Mouse (Mus musculus) embryonic facial prominence, embryonic 14.5 days (tissue): ENCODE measurements around the gene Abhd2. TPM values are rescaled to one million over a fixed set of nuclear protein-coding genes. Genes with fewer than 3 reads are reported as not detected.

ENCODE experiments used
- ATAC-seq: fragments of 200-750 bp; cut with Nextera tagmentation; 2 replicates; pipeline ENCODE4 v1.8.0; 2017; ENCODE audit warnings: low read depth, moderate number of reproducible peaks, moderate TSS enrichment
- DNase-seq: peaks from one replicate; pipeline ENCODE4 v3.0.0-alpha.2; 2015; ENCODE audit warnings: low spot score
- H3K27ac ChIP-seq: fragments of 300-500 bp; sonication (generic); replicated peaks from 2 replicates; pipeline ENCODE4 v1.5.1; 2014; ENCODE audit warnings: low read depth, mild to moderate bottlenecking, low read length, moderate library complexity
- H3K27me3 ChIP-seq: fragments of 300-500 bp; sonication (generic); replicated peaks from 2 replicates; pipeline ENCODE4 v1.6.1; 2014; ENCODE audit warnings: low read length; ENCODE audit not compliant: control insufficient read depth, insufficient read depth
- H3K36me3 ChIP-seq: fragments of 300-500 bp; sonication (generic); 2 replicates; pipeline ENCODE4 v1.6.1; 2014; ENCODE audit warnings: low read length, mixed read lengths; ENCODE audit not compliant: control insufficient read depth, insufficient read depth
- H3K4me1 ChIP-seq: fragments of 300-500 bp; sonication (generic); 2 replicates; pipeline ENCODE4 v1.6.1; 2014; ENCODE audit warnings: antibody characterized with exemption, low read length; ENCODE audit not compliant: control insufficient read depth, insufficient read depth
- H3K4me2 ChIP-seq: fragments of 300-500 bp; sonication (generic); 2 replicates; pipeline ENCODE4 v1.6.1; 2014; ENCODE audit warnings: low read depth, mild to moderate bottlenecking, low read length, moderate library complexity, mixed read lengths
- H3K4me3 ChIP-seq: fragments of 300-500 bp; sonication (generic); 2 replicates; pipeline ENCODE4 v1.5.1; 2014; ENCODE audit warnings: low read depth, mild to moderate bottlenecking, low read length
- H3K9ac ChIP-seq: fragments of 300-500 bp; sonication (generic); 2 replicates; pipeline ENCODE4 v1.6.1; 2014; ENCODE audit warnings: low read depth, mild to moderate bottlenecking, low read length, moderate library complexity, mixed read lengths
- H3K9me3 ChIP-seq: fragments of 300-500 bp; sonication (generic); 2 replicates; pipeline ENCODE4 v1.6.1; 2016; ENCODE audit warnings: low read length; ENCODE audit not compliant: control insufficient read depth
- WGBS: fragments of 180-500 bp; shearing (Covaris S2); extraction: QIAGEN DNeasy Blood & Tissue Kit; methylation state at CpG from one replicate; pipeline ENCODE4 v1.1.7; 2014; 5-methylcytosine and 5-hydroxymethylcytosine counted together
- polyA plus RNA-seq: library from polyadenylated mRNA; unstranded; fragments of >200 nt; fragmentation: Nextera tagmentation; extraction: Ambion mirVana; gene quantifications from 2 replicates; pipeline ENCODE4 v1.2.1, GENCODE M21; 2014

The Abhd2 gene
- polyA plus RNA-seq, 1 experiment from 2014 or later, result 14.5 TPM

DNA sequence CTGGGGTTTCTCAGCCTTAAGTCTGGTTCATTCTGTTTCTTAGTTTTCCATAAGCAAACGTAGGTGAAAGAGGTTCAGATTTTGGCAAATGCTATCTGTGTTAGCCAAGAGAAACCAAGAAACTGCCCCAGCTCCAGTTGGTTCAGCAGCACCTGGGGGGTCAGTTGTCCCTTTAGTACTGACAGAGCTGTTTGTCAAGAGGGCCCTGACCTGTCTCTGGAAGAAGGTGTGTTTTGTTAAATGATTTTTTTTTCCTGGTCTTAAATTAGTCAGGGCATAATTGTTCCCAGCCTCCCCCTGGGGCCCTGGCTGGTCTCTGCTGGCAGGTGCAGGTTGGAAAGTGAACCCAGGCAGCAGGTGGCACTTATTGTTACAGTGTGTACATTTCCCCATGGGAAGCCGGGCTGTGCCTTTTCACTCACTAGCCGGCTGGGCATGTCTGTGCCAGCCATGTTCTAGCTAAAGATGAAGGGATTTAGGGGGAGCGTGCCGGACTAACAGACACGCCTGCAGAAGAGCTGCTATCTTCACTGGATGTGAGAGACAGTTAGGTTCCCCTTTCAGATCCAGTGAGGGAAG lies 30.3 kb downstream of the Abhd2 start:
- H3K4me2 ChIP-seq, result no peak overlapping the region
- ATAC-seq, result peak; percentile 87
- H3K27me3 ChIP-seq, result no peaks in the 10 kb centered on the region
- WGBS, result 65% methylated on average over 6 of the region's 6 CpGs
- peak; percentile 76 for DNase-seq
- no peak overlapping the region for H3K4me3 ChIP-seq
- H3K4me1 ChIP-seq, result peaks cover 4% of the 10 kb centered on the region
- no peak overlapping the region for H3K9ac ChIP-seq
- H3K9me3 ChIP-seq, result no peaks in the 10 kb centered on the region
- H3K36me3 ChIP-seq, result peaks cover 4% of the 10 kb centered on the region; the same call in 1 of the 2 replicates
- no peak overlapping the region for H3K27ac ChIP-seq

DNA sequence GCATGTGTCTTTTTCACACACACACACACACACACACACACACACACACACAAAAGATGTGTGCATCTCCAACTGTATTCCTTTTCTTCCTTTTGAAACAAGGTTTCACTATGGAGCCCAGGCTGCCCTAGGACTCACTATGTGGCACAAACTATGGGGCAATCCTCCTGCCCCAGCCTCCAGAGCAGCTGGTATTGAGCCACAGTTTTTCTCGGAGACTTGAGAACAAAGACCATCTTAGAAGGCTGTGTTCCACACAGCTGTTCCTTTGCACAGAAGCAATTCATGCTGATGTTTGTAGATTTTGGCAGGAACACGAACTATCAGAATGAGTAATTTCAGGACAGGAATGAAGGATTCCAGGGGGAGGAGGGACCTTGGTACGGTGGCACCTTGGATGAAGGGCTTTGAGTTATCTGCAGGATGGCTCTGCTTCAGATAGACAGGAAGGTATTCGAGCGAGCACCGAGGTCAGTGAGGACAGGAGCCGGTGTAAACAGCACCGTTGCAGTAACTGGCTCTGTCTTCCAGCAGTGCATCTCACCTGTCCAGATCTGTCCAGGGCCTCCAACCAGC lies 35.5 kb downstream of the Abhd2 start:
- DNase-seq (no peak), ATAC-seq (no peak)
- Histone ChIP-seq H3K27me3 (no peaks in the 10 kb centered on the region), H3K27ac (no peak overlapping the region), H3K9ac (no peak overlapping the region), H3K9me3 (no peaks in the 10 kb centered on the region), H3K4me3 (no peak overlapping the region), H3K36me3 (no peaks in the 10 kb centered on the region), H3K4me1 (peaks cover 43% of the 10 kb centered on the region), H3K4me2 (no peak overlapping the region)
- 57% methylated on average over 8 of the region's 8 CpGs for WGBS

DNA sequence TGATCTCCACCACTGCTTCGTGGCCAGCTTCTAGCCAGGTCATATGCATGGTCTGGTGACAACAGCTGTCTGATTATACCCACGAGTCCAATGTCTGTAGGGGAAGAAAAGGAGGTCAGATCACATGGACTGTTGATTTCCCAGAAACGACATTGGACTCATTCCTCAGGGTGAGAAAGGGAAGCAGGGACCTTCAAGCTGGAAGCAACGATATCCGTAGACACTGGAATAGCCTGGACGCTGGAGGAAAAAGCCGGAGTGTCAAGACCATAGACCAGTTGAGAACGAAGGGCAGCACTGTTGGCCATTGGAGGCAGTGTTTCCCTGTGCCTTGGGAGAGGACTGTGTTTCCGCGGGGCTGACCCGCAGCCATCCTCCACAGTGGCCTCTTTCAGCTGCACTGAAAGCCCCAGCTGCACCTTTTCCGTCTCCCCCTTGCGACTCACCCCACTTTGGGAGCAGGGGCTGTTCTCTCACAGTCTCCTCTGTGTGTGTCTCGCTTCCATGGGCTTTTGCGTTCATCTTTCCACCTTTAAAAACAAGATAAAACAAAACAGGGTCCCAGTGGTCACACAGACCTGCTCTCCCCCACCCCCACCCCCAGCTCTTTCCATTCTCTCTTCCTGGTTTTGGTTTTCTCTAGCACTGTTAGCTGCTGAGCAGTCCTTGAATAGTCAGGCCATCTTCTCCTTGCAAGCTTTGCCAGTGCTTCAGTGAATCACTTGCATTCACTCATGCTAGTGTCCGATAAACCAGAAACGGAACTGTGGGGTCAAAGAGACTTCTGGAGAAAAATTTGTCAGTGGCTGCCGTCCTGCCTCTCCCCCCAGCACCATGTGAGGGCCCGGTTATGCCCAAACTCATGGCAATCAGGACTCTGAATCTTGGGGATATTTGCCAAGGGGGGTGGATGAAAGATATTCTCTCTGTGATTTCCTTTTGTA lies 36.5 kb downstream of the Abhd2 start:
- Histone ChIP-seq H3K27me3 (no peaks in the 10 kb centered on the region), H3K4me1 (peaks cover 52% of the 10 kb centered on the region), H3K4me2 (no peak overlapping the region), H3K9me3 (no peaks in the 10 kb centered on the region), H3K27ac (0 out of 2 replicates have a peak overlapping the region, but pooled peaks have one; percentile 39), H3K36me3 (no peaks in the 10 kb centered on the region), H3K9ac (no peak overlapping the region), H3K4me3 (no peak overlapping the region)
- WGBS, result 56% methylated on average over 15 of the region's 19 CpGs
- ATAC-seq (no peak; the same call in 1 of the 2 replicates), DNase-seq (no peak)

DNA sequence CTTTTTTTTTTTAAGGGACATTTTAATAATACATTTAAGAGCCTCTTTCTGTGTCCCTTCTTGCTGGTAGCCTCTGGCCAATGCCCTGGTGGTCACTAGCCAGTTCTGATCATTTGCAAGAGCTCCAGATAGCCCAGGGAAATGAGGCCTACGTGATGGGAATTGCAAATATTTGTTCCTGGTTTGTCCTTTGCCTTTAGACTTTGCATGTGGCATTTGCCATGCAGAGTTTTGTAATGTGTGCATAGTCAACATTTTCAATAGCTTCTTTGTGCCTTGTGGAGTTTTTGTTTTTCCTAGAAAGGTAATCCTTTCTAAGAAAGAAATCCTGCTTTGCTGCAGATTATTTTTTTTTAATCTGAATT lies 37.2 kb downstream of the Abhd2 start:
- WGBS, result 45% methylated on average over 1 of the region's 1 CpGs
- peaks cover 56% of the 10 kb centered on the region for H3K4me1 ChIP-seq

DNA sequence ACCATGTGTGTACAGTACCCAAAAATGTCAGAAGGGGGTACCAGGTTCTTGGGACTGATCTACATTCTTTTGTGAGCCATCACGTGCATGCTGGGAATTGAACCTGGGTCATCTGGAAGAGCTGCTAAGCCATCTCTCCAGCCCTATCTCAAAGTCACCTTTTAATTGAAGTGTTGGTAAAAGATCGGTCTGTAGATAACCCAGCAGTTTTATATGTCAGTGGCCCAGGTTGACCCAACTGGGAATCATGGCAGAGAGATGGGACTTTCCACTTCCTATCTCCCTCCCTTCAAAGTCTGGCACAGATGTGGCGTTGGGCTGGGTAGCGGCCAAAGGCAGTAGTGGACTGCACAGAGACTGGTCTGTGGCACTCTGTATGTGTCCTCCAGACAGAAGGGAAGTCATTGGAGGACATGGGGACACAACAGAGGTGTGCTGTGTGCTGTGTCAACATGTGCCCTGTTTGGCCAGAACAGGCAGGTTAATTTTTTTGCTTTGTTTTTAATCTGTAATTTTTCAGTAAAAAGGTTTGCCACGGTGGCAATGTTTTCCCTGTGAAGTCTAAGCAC lies 38.5 kb downstream of the Abhd2 start:
- 89% methylated on average over 5 of the region's 5 CpGs for WGBS
- no peak for ATAC-seq
- Histone ChIP-seq H3K4me1 (peaks cover 67% of the 10 kb centered on the region), H3K4me3 (no peak overlapping the region), H3K4me2 (no peak overlapping the region), H3K27ac (peak overlapping the region; percentile 80; the same call in 1 of the 2 replicates), H3K27me3 (no peaks in the 10 kb centered on the region), H3K9ac (no peak overlapping the region), H3K36me3 (no peaks in the 10 kb centered on the region), H3K9me3 (no peaks in the 10 kb centered on the region)
- no peak for DNase-seq

More for the DNA sequence above, 37.2 kb downstream of the Abhd2 start:
- Histone ChIP-seq H3K27ac (0 out of 2 replicates have a peak overlapping the region, but pooled peaks have one; percentile 39), H3K9me3 (no peaks in the 10 kb centered on the region), H3K36me3 (no peaks in the 10 kb centered on the region), H3K9ac (no peak overlapping the region), H3K4me3 (no peak overlapping the region), H3K27me3 (no peaks in the 10 kb centered on the region), H3K4me2 (no peak overlapping the region)
- no peak for DNase-seq
- ATAC-seq, result no peak

DNA sequence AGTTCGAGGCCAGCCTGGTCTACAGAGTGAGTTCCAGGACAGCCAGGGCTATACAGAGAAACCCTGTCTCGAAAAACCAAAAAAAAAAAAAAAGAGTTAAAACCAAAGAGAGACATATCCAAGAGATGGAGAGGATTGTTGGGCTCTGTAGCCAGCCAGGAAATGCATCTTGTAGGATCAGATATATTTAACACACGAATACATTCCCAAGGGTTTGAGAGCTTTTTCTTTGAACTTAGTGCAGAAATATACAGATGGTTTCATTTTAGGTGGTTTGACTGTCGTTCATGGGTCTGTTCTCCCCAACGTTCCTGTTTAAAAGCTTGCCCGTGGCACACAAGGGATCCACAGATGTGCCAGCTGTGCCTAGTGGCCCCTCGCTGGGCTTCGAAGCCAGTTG lies 39.2 kb downstream of the Abhd2 start:
- 25% methylated on average over 8 of the region's 8 CpGs for whole genome bisulfite sequencing
- peak overlapping the region; percentile 80 for H3K27ac ChIP-seq
- H3K9ac ChIP-seq, result no peak overlapping the region
- ATAC-seq, result no peak
- peak; percentile 80 for DNase-seq
- peaks cover 73% of the 10 kb centered on the region for H3K4me1 ChIP-seq
- H3K4me2 ChIP-seq, result no peak overlapping the region
- no peaks in the 10 kb centered on the region for H3K9me3 ChIP-seq
- no peak overlapping the region for H3K4me3 ChIP-seq
- H3K27me3 ChIP-seq, result no peaks in the 10 kb centered on the region
- H3K36me3 ChIP-seq, result no peaks in the 10 kb centered on the region

DNA sequence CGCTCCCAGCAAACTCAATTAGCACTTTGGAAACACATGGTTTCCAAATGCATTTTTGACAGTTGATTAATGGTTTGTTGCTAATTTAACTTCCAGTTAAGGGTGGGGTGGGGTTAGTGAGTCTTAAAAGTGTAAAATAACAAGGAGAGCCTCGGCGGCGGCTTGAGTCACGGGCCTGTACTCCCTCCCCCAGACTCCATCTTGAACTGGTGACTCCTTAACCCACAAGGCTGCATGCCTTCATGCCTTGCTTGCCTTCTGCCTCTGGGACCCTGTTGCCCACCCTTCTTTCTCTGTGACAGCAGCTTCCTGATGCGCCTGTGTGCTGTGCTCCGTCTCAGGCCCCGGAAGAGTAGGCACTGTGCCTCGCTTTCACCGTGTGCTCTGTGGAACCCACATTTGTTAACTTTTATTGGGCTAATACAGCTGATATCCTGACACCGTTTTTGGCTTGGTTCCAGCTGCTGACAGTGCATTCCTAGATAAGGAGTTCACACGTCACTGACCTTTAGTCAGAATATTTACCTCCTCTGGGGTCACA lies 40.6 kb downstream of the Abhd2 start:
- H3K4me1 ChIP-seq, result peaks cover 85% of the 10 kb centered on the region
- no peak overlapping the region for H3K9ac ChIP-seq
- no peak overlapping the region for H3K4me3 ChIP-seq
- no peaks in the 10 kb centered on the region for H3K27me3 ChIP-seq
- H3K27ac ChIP-seq, result peak overlapping the region; percentile 50
- no peak overlapping the region for H3K4me2 ChIP-seq
- H3K36me3 ChIP-seq, result no peaks in the 10 kb centered on the region
- no peak for ATAC-seq
- no peaks in the 10 kb centered on the region for H3K9me3 ChIP-seq
- DNase-seq, result peak; percentile 60
- WGBS, result 46% methylated on average over 12 of the region's 12 CpGs

DNA sequence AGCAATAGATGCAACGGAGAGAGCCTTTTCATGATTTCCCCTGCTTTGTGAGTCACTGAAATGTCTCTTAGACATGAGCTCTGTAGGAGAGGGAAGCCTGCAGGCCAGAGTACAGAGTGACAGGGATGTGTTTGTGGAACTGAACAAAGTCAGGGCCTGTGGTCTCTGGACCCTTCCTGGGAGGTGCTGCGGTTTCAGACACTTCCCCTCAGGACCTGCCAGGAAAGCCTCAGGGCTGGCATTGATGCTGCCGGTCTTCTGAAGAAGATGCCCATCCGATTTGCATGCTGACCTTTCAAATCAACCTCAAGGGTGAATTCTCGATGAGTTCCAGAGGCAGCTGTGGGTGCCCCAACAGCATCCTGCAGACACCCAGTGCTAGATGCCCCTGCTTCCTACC lies 41.5 kb downstream of the Abhd2 start:
- H3K4me2 ChIP-seq, result no peak overlapping the region

More for the DNA sequence above, 41.5 kb downstream of the Abhd2 start:
- 49% methylated on average over 5 of the region's 5 CpGs for WGBS
- Histone ChIP-seq H3K27ac (no peak overlapping the region), H3K9me3 (no peaks in the 10 kb centered on the region), H3K4me1 (peaks cover 81% of the 10 kb centered on the region), H3K9ac (no peak overlapping the region), H3K4me3 (no peak overlapping the region), H3K36me3 (no peaks in the 10 kb centered on the region), H3K27me3 (no peaks in the 10 kb centered on the region)
- DNase-seq, result no peak
- no peak for ATAC-seq
